Mouse (Mus musculus): ENCODE results near the gene Tmem120a.

The Tmem120a gene

DNA sequence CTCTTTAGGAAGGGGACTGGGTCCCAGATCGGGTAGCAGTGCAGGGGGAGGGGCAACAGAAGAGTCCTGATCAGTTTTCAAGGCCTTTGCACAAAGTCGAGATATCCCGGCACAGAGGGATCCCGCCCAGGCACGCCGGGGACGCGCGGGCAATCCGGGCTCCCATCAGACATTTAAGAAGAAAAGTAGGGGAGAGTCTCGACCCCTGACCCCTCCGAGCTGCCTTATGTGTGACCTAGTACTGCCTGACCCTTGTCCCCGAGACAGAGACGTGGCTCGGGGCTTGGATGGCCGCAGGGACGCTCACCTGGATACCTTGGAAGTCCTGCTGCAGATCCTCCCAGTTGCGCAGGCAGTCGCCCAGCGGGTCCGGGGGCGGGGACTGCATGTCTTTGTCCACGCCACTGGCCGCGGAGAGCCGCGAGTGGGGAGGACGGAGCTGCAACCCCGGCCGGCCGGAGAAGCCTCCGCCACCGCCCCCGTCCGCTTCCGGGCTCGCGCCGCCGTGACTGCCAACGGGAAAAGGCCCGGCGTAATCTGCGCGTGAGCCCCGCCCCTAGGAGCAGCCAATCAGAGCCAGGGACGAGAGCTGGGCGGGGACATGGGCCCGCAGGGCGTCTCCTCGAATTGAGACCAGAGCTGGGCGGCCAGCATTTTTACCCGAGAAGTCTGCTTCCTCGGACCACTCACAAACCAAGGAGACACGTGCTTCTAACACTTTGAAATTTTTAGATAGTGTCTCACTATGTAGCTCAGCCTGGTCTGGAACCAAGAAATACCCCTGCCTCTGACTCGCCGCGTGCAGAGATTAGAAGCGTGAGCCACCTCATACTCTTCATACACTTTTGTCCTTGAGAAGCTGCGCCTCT, at the start of gene Tmem120a:
Tmem120a (minus strand) TSS at position 708 of the 869 bp plus-strand sequence.
- DNase-seq (ENCODE audit: low read depth): peak; percentile 94

DNA sequence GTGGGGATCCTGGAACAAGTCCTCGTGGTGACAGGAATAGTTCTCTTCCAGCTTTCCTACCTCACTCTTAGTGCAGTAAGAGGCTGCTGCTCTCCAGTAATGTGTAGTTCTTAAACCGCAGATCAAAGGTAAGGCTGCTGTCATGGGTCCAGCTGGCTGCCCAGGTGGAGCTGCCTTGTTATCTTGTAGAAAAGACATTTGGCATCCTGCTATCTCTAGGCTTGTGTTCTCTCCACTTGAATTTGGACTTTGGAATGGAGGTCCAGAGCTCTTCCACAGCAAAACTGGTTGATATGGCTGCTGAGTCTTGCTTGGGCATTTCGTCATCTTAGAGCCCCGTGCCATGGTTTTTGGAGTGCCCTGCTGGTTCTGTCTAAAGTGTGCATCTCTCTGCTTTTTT, 38.7 kb upstream of the Tmem120a start:
- no peak for DNase-seq (ENCODE audit: low read depth)

DNA sequence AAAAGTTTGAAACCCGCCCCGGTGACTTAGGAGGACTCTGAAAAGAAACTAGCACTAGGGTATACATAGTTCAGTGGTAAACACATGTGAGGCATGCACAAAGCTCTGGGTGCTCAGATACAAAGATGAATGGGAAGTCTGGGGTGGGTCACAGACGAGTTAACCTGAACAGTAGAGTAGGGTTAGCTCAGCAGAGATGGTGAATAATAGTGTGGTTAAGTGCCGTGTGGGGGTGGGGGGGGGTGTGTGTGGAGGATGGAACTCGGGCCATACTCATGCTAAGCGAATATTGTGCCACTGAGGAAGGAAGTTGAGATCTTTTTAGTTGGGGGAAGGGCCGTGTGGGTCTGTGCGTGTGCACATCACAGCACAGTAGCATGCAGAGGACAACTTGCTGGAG, 36.1 kb upstream of the Tmem120a start:
- peak; percentile 66 for DNase-seq (ENCODE audit: low read depth)

DNA sequence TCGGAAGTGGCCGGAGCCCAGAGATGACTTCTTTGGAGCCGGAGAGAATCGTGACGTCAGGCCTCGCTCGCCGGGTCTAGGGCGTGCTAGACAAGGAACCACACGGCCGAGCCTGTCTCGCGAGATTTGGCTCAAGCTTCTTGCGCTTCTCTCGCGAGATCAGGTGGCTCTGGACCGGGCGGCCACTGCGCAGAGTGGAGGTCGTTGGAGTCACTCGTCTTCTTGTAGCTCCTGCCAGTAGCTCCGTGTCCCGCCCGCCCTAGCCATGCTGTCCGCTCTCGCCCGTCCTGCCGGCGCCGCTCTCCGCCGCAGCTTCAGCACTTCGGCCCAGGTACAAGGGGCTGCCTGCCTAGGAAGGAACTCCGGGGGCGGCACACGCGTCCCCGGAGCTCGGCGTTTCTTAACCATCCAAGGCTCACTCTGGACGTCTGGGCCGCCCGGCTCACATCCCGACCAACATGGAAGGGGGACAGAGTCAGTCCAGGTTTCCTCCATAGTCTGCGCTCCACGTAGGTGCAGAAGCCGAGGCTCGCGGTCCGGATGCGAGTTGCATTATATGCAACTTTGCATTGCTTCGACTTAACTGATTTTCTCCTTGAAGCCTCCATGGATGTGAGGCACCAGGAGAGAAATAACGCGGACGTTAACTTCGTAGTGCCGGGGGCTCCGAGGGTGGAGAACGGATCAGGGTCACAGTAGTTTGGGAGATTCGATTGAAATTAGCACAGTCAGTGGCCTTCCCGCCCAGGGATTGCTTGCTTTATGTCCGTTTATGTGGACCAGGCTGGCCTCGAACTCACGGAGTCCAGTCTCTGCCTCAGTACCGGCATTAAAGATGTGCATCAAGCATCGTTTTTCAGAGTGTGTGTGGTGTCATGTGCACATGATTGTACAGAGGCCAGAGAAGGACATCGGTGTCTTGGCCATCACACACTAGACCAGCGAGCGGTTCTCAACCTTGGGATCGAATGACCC, 34.5 kb upstream of the Tmem120a start, which contains the start of gene Mdh2:
Mdh2 (plus strand) TSS at position 10 of the 975 bp plus-strand sequence.
- DNase-seq (ENCODE audit: low read depth): peak; percentile 100

DNA sequence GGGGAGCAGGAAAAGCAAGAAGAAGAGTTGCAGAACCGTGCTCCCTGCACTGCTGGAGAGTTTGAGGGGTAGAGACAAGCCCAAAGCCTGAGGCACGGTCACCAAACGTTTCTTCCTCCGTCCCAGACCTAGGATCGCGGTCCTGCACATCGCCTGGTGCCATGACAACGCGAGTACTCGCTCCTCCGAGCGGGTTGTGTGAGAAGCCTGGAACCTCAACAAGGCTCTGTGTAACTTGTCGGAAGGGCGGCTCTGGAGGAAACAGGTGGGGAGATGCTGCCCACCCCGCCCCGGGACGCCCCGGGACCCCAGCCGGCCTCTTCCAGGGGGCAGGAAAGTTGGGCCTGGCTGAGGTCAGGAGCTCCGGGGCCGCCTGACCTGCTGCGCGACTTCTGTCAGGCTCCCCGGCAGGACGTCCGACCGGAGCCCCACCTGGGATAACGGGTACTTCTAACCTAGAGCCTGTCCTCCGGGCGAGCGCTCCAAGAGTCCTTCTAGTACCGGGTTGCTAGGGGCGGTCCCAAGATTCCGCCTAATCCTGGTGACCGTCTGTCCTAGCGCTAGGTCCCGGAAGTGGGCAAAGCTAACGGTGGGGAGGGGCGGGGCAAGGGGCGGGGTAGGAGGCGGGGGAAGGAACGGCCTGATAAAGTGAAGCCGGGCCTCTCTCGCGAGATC, 33.7 kb upstream of the Tmem120a start, which contains the start of gene Styxl1:
Styxl1 (minus strand) TSS at position 590 of the 675 bp plus-strand sequence.
- no peak for DNase-seq (ENCODE audit: low read depth)

DNA sequence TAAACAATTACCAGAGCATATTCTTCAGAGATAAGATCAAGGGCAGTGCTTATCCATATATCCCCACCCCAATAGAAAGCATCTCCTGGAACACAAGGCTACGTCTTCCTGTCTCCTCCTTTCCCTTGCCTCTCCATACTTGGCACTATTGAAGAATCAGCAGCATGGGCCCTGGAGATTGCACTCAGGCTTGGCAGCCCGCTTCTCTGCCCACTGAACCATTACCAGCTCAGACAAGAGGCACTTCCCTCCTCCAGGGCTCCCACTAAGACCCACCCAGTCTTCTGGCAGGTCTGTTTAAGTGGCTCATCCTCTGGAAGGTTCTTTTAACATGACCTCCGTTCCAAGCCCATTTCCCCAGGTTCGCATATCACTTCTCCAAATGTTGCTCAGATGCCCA, 32.3 kb upstream of the Tmem120a start:
- DNase-seq (ENCODE audit: low read depth): no peak

DNA sequence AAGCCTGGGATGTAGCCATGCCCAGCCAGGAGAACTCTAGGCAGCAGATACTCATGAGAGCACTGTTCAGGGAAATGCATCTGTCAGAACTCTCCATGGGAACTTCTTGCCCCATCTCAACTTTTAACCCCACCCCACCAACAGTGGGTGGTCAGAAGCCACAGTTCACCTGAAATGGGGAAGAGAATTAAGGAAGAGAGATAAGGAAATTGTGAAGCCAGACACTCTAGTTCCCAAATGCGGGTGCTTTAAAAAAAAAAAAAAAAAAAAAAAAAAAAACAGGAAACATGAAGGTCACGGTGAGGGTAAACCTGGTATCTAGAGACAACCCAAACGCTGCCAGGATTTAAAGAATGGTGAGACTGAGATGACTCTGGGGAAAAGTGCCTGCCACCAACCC, 28.3 kb upstream of the Tmem120a start:
- DNase-seq (ENCODE audit: low read depth): no peak

DNA sequence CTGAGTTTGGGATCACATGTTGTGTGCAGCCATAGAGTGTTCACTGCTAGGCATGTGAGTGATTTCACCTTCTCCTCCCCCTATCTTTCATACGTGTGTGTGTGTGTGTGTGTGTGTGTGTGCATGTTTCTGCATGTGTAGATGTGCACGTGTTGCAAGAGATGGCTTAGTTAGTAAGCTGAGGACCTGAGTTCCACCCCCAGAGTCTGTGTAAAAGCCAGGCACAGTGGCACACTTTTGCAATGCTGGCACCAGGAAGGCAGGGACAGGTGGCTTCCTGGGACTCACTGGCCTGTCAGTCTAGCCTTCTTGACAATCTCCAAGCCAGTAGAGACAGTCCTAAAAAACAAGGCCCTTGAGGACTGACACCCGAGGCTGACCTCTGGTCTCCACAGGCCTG, 20.7 kb upstream of the Tmem120a start:
- DNase-seq (ENCODE audit: low read depth): no peak

DNA sequence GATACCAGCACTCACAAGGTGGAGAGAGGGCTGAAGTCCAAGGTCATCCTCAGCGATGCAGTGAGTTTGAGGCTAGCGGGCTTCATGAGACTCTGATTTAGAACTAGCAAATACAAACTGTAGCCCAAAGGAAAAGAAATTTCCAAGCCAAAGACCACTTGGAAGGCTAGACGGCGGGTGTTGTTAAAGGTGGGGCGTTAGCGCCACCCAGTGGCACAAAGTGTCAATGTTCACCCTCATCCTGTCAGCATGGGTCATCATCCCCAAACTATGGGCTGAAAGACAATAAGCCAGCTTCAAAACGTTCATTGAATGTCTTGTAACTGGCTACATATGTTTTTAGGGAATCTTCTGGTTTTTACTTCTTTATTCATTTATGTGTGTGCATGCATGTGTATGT, 19.3 kb upstream of the Tmem120a start:
- peak; percentile 84 for DNase-seq (ENCODE audit: low read depth)

DNA sequence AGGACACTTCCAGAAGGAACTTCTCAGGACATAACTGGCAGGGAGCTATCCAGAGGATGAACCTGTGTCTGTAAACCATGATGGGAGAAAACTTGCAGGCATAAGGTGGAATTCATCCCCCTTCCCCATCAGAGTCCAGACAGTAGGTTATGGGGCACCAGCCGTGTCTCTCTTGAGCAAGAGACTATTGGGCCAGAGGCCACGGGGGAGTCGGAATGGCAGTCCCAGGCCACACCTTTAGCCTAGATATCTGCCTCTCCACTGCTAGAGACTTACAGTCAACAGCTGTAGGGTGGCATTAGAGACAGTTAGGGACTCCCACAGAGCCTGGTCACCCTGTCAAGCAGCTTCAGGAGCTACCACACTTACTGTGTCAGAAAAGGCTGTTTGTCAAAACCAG, 17.6 kb upstream of the Tmem120a start:
- DNase-seq (ENCODE audit: low read depth): no peak

DNA sequence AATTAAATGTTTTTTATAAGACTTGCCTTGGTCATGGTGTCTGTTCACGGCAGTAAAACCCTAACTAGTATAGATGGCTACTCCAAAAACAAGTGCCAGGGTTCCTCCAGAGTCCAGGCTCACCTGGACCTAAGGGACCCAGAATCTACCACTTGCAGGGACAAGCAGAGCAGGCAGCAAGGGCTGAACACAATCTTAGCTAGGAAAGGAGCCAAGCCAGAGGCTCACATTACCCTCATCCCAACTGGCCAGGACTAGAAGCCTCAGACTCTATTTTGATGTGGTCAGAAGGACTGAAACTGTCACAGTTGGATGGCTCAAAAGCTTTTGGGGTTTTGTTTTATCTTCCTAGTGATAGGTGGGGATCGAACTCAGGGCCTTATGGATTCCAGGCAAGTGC, 7.3 kb upstream of the Tmem120a start:
- no peak for DNase-seq (ENCODE audit: low read depth)

DNA sequence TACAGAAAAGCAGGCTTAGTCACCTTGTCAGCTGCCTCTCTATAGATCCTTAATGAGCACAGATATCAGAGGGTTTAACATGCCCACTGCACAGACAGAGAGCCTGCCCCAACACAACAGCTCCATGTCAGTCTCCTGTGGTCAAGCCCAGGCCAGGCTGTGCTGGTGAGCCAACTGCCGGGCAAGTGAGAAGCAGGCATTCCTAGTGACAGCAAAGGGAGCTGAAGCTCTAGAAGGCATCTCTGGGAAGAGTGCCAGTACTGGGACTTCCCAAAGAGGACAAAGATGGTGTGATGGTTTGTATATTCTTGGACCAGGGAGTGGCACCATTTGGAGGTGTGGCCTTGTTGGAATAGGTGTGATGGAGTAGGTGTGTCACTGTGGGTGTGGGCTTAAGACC, 6.8 kb upstream of the Tmem120a start:
- DNase-seq (ENCODE audit: low read depth): no peak

DNA sequence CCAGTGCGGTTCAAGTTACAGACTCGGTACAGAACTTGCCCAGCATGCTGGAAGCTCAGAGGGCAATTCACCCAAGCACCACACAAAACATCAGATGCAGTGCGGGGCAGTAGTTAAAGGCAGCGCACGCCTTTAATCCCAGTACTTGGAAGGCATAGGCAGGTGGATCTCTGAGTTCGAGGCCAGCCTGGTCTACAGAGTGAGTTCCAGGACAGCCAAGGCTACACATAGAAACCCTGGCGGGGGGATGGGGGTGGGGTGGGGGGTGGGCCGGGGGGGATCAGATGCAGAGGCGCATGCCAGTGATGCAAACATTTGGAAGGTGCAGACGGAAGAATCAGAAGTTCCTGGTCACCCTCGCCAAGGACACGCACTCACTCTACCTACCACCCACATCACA, 494 bp upstream of the Tmem120a start:
- DNase-seq (ENCODE audit: low read depth): no peak

DNA sequence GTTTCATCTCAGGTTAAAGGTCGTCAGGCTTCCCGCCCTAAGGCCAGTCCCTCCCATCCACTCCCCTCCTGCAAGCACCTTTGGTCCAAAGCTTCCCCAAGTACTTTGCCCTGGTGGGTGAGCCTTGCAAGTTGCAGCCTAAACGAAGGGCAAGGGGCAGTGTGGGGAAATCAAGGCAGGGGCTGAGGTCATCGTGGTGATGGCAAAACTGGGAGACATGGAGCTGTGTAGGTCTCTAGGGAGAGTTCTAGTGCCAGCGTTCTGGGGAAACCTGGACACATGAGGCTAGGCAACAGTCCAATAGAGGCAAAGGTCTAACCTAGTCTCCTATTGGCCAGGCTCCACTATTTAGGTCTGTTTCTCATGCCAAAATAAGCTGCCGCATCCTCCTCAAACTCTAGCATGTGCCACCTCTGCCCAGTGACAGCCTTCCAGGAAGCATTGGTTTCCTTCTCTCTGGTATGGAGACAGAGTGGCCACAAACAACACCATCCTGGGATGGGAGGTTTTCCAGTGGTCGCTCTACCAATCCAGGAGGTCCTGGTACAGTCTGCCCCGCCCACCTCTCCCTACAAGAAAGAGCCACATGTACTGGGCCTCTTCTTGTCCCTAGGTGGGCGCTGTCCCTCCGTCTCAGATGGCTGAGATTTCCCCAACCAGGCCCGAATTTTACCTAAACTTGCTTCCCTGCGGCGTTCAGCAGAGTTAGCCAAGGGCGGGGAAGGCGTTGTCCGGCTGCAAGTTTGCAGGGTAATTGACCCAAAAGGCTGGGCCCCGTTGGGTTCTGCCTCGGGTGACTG, 1.1 kb downstream of the Tmem120a start:
- peak; percentile 38 for DNase-seq (ENCODE audit: low read depth)

DNA sequence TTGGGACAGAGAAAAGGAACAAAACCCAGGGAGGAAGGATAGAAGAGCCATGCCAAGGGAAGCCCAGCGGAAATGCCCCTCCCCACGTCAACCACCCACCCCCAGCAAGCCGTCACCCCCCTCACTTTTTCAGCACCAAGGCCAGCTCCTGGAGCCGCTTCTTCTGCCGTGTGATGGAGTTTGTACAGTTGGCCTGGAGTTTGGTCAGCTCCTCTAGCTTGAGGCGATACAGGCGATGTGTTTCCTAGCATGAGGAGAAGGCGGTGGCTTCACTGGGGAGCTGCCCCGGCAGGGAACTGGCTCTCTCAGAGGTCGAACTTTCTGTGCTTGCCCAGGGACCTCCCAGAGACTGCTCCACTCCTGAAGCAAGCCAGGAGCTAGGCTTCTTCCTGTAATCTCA, 2.1 kb downstream of the Tmem120a start:
- DNase-seq (ENCODE audit: low read depth): peak; percentile 40

DNA sequence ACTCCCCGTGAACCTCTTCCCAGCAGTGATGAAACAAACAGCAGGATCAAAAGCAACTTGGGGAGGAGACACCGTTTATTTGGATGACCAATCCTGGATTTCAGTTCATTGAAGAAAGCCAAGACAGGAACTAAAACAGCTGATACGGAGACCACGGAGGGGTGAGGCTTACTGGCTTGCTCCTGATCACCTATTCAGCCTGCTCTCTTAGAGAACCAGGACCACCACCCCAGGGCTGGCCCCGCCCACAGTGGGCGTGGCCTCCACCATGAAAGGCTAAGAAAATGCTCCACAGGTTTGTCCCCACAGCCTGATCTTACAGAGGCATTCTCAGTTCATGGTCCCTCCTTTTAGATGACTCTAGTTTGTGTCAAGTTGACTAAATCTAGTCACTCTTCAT, 6.0 kb downstream of the Tmem120a start:
- no peak for DNase-seq (ENCODE audit: low read depth)

DNA sequence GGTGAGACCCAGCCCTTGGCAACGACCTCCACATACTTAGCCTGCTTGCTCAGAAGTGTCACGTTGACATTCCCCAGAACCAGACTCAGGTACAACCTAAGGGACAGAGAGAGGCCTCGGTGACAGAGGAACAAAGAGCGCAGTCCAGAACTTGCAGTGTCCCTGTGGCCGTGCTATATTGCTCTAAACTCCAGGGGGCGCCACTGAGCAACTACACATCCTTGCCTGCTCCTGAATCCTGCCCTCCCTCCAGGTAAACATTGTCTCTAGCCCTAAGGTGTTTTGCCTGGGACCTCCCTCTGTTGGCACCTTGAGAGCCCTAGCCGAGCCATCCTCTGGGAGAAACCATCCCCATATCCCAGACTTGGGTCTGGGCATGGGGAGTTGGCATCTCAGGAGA, 7.1 kb downstream of the Tmem120a start:
- peak; percentile 54 for DNase-seq (ENCODE audit: low read depth)

DNA sequence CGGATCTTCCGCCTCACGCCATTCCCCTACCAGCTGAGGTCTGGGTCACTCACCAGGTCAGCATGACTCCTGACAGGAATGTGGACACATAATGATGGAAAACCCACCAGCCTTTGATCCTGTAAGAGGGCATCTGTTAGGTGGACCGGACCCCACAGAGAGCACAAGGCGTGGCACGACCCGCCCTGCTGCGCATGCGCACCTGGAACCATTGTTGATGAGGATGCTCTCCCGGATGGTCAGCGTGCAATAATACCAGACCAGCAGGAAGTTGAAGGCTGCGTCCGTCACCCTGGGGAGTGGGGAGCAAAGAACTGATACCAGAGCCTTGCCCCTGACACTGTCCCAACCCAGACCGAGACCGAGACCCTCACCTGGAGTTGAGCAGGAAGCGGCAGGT, 7.7 kb downstream of the Tmem120a start:
- DNase-seq (ENCODE audit: low read depth): no peak

DNA sequence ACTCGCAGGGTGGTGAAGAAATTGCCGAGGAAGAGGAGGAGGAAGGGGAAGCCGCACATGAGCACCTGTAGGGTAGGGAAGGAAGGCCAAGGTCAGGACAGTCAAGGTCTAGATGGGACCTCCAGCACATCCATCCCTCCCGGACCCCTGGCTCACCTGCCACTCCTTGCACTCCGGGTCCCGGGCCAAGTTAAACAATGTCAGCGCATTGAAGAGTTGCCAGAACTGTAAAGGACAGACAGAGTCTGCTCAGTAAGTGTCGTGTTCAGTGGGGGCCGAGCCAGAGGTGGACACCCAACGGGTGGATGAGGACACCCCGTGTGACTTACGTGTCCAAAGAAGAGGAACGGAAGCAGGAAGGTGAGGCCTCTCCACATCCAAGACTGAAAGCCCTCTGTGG, 8.5 kb downstream of the Tmem120a start:
- DNase-seq (ENCODE audit: low read depth): no peak

DNA sequence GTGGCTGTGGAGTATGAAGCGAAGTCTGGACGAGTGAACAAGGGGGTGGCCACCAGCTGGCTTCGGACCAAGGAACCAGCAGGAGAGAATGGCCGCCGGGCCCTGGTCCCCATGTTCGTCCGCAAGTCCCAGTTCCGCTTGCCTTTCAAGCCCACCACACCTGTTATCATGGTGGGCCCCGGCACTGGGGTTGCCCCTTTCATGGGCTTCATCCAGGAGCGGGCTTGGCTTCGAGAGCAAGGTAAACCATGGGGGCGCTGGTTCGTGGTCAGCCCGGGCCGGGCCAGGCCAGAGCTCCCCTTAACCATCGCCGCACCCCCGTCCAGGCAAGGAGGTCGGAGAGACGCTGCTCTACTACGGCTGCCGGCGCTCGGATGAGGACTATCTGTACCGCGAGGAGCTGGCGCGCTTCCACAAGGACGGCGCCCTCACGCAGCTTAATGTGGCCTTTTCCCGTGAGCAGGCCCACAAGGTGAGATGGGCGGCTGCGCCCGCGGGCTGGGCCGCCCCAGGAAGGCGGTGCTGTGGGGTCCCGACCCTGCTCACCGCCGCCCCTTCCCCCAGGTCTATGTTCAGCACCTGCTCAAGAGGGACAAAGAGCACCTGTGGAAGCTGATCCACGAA, 10.1 kb downstream of the Tmem120a start:
- DNase-seq (ENCODE audit: low read depth): no peak

DNA sequence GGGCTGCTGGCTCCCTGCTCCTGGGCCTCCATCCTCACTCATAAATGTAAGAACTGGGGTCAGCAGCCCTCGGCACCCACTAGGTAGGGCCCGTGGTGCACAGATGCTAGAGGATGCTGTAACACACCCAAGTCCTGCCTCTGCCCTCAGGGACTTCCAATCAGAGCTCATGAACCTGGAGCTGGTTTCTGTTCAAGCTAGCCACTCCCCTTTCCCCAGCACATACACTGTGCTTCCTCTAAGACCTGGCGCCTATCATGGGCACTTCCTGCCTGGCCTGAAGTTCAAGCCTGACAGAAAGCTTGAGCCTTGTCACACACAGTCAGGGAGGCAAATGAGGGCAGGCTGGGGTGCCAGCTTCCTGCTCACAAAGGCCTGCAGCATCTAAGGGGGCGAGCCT, 11.2 kb downstream of the Tmem120a start:
- DNase-seq (ENCODE audit: low read depth): peak; percentile 29
